Mouse (Mus musculus) hindbrain, embryonic 15.5 days (tissue): ENCODE data around the gene Dnase2a. TPM values are rescaled to one million over a fixed set of nuclear protein-coding genes. Genes with fewer than 3 reads are reported as not detected.

ENCODE experiments used
- ATAC-seq: fragments of 200-750 bp; cut with Nextera tagmentation; 2 replicates; pipeline ENCODE4 v1.8.0; 2017; ENCODE audit warnings: low read depth, moderate number of reproducible peaks, moderate TSS enrichment; ENCODE audit not compliant: low FRiP score
- H3K27ac ChIP-seq: fragments of 300-500 bp; sonication (generic); replicated peaks from 2 replicates; pipeline ENCODE4 v1.5.1; 2015; ENCODE audit warnings: mild to moderate bottlenecking, inconsistent platforms
- H3K27me3 ChIP-seq: fragments of 300-500 bp; sonication (generic); 2 replicates; pipeline ENCODE4 v1.6.1; 2015; ENCODE audit warnings: control low read depth, inconsistent platforms
- H3K36me3 ChIP-seq: fragments of 300-500 bp; sonication (generic); 2 replicates; pipeline ENCODE4 v1.6.1; 2015; ENCODE audit warnings: control low read depth, inconsistent platforms
- H3K4me1 ChIP-seq: fragments of 300-500 bp; sonication (generic); replicated peaks from 2 replicates; pipeline ENCODE4 v1.6.1; 2015; ENCODE audit warnings: control low read depth, inconsistent platforms
- H3K4me2 ChIP-seq: fragments of 300-500 bp; sonication (generic); 2 replicates; pipeline ENCODE4 v1.6.1; 2015; ENCODE audit warnings: moderate library complexity, mild to moderate bottlenecking, inconsistent platforms
- H3K4me3 ChIP-seq: fragments of 300-500 bp; sonication (generic); 2 replicates; pipeline ENCODE4 v1.5.1; 2015; ENCODE audit warnings: mild to moderate bottlenecking, inconsistent platforms
- H3K9ac ChIP-seq: fragments of 300-500 bp; sonication (generic); 2 replicates; pipeline ENCODE4 v1.6.1; 2015; ENCODE audit warnings: inconsistent platforms
- H3K9me3 ChIP-seq: fragments of 300-500 bp; sonication (generic); 2 replicates; pipeline ENCODE4 v1.6.1; 2016; ENCODE audit warnings: control low read depth, inconsistent platforms
- WGBS: fragments of 180-500 bp; shearing (Covaris S2); methylation state at CpG from one replicate; pipeline ENCODE4 v1.1.7; 2015; 5-methylcytosine and 5-hydroxymethylcytosine counted together
- polyA plus RNA-seq: library from polyadenylated mRNA; unstranded; fragments of >200 nt; fragmentation: Nextera tagmentation; extraction: Ambion mirVana; gene quantifications from 2 replicates; pipeline ENCODE4 v1.2.1, GENCODE M21; 2015

Gene Dnase2a
- polyA plus RNA-seq, 1 experiment from 2014 or later = 7.3 TPM

- ATAC-seq = no peak
- H3K27me3 ChIP-seq = peaks cover 13% of the 10 kb centered on the region; the same call in 1 of the 2 replicates
- 18% methylated on average over 4 of the region's 4 CpGs for WGBS
Measured at GRCm38 (mm10) chr8:84943699-84944098, 35.3 kb downstream of the Dnase2a start.

DNA sequence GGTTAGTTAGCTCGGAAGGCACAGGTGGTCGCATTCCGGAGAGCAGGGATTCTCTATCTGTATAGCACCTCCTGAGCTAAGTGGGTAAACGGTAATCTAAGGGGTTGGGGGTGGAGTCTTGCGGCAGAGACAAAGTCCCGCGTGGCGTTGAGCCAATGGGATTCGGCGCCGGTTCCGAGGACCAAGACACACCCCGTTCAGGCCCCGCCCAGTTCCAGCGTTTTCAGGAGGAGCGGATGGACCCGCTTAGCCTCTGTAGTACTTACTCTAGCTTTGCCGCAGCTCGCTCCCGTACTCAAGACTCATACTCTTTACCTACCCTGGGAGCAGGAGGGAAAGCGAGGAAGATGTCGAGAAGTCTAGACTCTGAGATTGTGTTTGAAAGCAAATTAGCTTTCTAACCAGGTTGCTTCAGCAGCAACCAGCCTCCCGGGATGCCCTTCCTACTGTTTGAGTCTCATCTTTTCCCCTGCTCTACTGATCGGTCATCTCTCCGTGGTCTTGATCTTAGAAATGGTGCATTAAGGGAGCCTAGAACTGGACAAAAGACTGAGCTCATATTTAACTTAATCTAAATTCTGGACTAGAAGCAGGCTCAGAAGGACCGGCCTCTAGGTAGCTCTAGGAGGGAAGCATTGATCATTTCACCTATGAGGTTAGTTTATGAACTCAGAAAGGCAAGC is 36.3 kb downstream of the Dnase2a start:
- peak; percentile 35; the same call in 1 of the 2 replicates for ATAC-seq
- H3K9me3 ChIP-seq = no peaks in the 10 kb centered on the region
- 2% methylated on average over 26 of the region's 26 CpGs for WGBS
- peak overlapping the region; percentile 34; the same call in 1 of the 2 replicates for H3K27ac ChIP-seq
- H3K9ac ChIP-seq = peak overlapping the region; percentile 79; the same call in 1 of the 2 replicates
- H3K27me3 ChIP-seq = peaks cover 16% of the 10 kb centered on the region; the same call in 1 of the 2 replicates
- peaks cover 34% of the 10 kb centered on the region for H3K4me1 ChIP-seq
- peak overlapping the region; percentile 62 for H3K4me2 ChIP-seq
- H3K4me3 ChIP-seq = peak overlapping the region; percentile 64
- H3K36me3 ChIP-seq = no peaks in the 10 kb centered on the region

More at GRCm38 (mm10) chr8:84943699-84944098, 35.3 kb downstream of the Dnase2a start:
- H3K36me3 ChIP-seq = no peaks in the 10 kb centered on the region
- H3K4me1 ChIP-seq = peaks cover 34% of the 10 kb centered on the region
- H3K4me3 ChIP-seq = peak overlapping the region; percentile 64; the same call in 1 of the 2 replicates
- H3K4me2 ChIP-seq = peak overlapping the region; percentile 62
- no peak overlapping the region for H3K27ac ChIP-seq
- no peaks in the 10 kb centered on the region for H3K9me3 ChIP-seq
- no peak overlapping the region for H3K9ac ChIP-seq

- H3K4me2 ChIP-seq = peak overlapping the region; percentile 62
- H3K9ac ChIP-seq = peak overlapping the region; percentile 79
- H3K27ac ChIP-seq = peak overlapping the region; percentile 85
- H3K9me3 ChIP-seq = no peaks in the 10 kb centered on the region
- ATAC-seq = peak; percentile 65
- H3K36me3 ChIP-seq = no peaks in the 10 kb centered on the region
- peak overlapping the region; percentile 64 for H3K4me3 ChIP-seq
- H3K27me3 ChIP-seq = peaks cover 22% of the 10 kb centered on the region
- WGBS = under 1% methylated on average over 11 of the region's 11 CpGs
- peaks cover 34% of the 10 kb centered on the region for H3K4me1 ChIP-seq
Measured at GRCm38 (mm10) chr8:84945235-84945632, 36.9 kb downstream of the Dnase2a start.

DNA sequence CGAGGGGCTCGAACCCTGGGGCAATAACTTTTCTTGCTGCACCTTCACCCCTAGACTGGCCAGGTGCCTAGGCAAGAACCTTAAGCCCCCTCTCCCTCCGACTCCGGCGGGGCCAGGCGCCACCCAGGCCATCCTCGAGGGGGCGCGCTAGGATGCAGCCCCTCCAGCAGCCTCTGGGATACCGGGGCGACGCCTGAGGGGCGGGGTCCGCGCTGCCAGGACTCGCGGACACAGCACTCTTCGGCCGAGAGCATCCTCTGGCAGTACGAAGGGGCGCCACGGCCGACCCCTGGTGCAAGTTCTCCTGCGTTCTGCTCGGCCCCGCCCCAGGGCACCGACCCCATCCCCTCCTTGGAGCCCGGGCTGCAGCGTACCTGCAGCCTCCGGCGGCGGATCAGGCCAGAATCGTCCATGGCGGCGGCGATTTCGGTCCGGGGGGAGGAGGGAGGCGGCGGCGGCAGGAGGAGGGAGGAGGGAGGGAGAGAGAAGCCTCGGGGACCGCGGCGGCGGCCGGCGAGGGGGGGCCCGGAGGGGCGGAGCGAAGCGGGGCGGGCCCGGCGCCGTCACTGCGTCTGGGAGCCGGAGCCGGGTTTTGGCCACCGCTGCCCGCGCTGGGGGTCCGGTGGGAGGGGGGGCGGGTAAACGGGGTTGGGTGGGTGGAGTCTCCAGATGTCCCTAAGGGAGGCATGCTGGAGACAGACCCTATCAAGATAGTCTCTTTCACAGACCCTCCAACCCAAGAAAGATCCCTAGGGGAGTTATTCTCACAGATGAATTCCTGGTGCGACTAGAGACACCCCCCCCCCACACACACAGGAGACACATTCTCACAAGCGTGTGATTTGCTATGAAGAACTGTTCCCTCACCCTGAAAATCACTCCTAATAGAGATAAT is 37.5 kb downstream of the Dnase2a start:
- peaks cover 34% of the 10 kb centered on the region for H3K4me1 ChIP-seq
- no peaks in the 10 kb centered on the region for H3K9me3 ChIP-seq
- H3K4me3 ChIP-seq = peak overlapping the region; percentile 64
- H3K9ac ChIP-seq = peak overlapping the region; percentile 79
- H3K4me2 ChIP-seq = peak overlapping the region; percentile 62
- H3K27ac ChIP-seq = peak overlapping the region; percentile 85
- under 1% methylated on average over 45 of the region's 67 CpGs for WGBS
- H3K36me3 ChIP-seq = no peaks in the 10 kb centered on the region
- ATAC-seq = peak; percentile 68
- H3K27me3 ChIP-seq = peaks cover 28% of the 10 kb centered on the region

DNA sequence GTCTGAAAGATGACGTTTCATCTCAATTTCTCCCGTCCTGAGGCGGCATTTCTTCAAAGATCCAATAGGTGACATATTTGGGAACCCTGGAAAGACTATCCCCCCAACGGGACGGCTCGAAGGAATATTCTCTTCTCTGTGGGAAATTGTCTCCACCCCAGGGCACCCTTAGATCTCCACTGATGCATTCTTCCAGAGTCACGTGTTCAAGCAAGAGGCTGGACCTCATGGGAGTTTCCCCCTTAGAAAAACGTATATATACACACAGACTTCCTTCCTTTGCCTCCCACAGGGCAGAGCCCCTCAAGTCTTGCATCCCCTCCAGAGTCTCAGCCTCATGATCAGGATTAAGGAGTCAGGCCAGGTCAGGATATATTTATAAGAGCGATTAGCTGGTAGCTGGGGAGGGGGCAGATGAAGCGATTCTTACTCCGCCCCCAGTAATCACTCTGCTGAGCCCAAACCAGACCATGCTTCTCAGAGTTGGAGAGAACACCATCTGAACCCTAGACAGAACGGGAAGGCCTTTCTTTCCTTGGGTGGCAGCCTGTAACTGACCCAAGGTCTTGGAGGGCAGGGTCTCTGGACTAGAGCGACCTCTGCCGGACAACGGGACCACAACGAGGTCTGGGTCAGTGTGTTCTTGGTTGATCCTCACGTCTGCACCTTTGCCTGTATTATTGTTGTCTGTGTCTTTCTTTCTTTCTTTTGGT is 38.3 kb downstream of the Dnase2a start, which contains the start of gene Rtbdn:
TSS of gene Rtbdn (plus strand) at position 464 of the 713 bp plus-strand sequence.
- Histone ChIP-seq H3K4me1 (peaks cover 34% of the 10 kb centered on the region), H3K9me3 (no peaks in the 10 kb centered on the region), H3K4me2 (peak within 1 kb of the TSS; percentile 62), H3K27me3 (peaks cover 34% of the 10 kb centered on the region), H3K27ac (peak within 1 kb of the TSS; percentile 85), H3K36me3 (no peaks in the 10 kb centered on the region), H3K4me3 (peak within 1 kb of the TSS; percentile 64), H3K9ac (peak within 1 kb of the TSS; percentile 79)
- 5% methylated on average over 17 of the region's 17 CpGs for WGBS
- peak; percentile 17; the same call in 1 of the 2 replicates for ATAC-seq

DNA sequence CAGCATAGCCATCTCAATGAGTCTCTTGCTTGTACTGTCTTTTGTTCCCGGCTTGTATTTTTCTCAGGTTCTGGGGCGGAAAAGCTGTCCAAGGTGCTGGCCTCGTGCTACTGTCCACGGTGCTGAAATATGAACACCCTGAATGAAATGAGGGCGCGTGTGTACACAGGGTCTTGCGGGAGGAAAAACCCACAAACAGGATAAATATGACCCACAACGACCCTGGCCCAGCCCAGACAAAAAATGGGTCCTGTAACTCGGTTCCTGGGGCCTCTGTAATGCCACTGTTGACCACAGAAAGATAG is 38.8 kb downstream of the Dnase2a start:
- Histone ChIP-seq H3K9ac (no peak overlapping the region), H3K4me1 (peaks cover 34% of the 10 kb centered on the region), H3K9me3 (no peaks in the 10 kb centered on the region), H3K4me2 (peak overlapping the region; percentile 62), H3K4me3 (peak overlapping the region; percentile 64), H3K36me3 (no peaks in the 10 kb centered on the region), H3K27ac (peak overlapping the region; percentile 85), H3K27me3 (peaks cover 36% of the 10 kb centered on the region)
- no peak for ATAC-seq
- WGBS = 11% methylated on average over 9 of the region's 9 CpGs

DNA sequence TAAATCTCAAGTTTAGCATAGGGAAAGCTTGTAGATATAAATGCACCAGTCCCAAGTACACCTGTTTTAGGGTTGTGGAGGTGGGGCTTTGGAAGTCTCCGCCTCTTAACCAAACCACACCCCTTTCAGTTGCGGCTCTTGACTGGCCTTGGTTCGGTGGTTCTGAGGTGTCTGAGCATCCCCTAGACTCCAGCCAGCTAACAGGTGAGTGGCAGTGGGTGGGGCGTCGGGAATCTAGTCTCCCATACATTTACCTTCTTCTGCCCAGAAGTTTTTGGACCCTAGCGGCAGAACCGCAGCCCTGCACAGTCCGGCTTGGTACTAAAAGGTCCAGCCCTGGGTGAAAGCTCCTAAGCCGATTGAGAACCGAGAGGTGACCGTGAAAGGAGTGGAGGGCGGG is 41.4 kb downstream of the Dnase2a start:
- Histone ChIP-seq H3K27me3 (peaks cover 33% of the 10 kb centered on the region), H3K4me2 (no peak overlapping the region), H3K36me3 (no peaks in the 10 kb centered on the region), H3K9ac (no peak overlapping the region), H3K27ac (no peak overlapping the region), H3K4me3 (no peak overlapping the region), H3K4me1 (peaks cover 23% of the 10 kb centered on the region), H3K9me3 (no peaks in the 10 kb centered on the region)
- no peak for ATAC-seq
- 23% methylated on average over 12 of the region's 12 CpGs for WGBS

DNA sequence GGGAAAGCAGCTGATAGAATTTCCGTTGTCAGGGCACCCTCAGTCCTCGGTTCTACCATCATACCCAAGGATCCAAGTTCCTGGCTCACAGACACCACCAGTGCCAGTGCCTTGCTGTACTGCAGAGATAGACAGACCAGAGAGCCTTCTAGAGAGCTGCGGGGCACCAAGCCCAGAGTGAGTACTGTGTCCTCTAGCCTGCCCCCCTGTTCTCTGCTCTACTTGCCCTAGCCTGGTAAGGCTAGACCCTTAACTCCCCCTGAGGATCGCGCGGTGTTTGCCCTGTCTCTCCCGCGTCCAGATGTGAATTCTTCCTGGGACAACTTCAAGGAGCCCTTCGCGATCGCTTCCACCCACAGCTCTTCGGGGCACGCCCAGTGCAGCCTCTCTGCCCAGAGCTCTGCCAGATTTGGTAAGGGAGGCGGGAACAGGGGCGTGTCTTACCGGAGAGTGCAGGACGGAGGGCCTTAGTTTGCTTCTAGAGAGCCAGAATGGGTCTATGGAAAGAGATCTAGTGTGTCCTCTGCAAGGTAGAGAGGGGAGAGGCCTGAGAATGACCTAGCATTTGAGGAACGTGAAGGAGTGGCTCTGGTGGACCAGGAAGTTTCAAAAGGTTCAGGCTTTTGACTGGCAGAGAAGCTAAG is 44.4 kb downstream of the Dnase2a start:
- no peaks in the 10 kb centered on the region for H3K36me3 ChIP-seq
- no peaks in the 10 kb centered on the region for H3K9me3 ChIP-seq
- H3K4me1 ChIP-seq = no peaks in the 10 kb centered on the region
- H3K27me3 ChIP-seq = peaks cover 30% of the 10 kb centered on the region
- H3K4me2 ChIP-seq = no peak overlapping the region
- no peak overlapping the region for H3K4me3 ChIP-seq
- H3K9ac ChIP-seq = no peak overlapping the region
- no peak; the same call in 1 of the 2 replicates for ATAC-seq
- 11% methylated on average over 18 of the region's 18 CpGs for WGBS
- no peak overlapping the region for H3K27ac ChIP-seq

- no peak for ATAC-seq
- 40% methylated on average over 2 of the region's 2 CpGs for WGBS
Measured at GRCm38 (mm10) chr8:84956768-84957167, 48.4 kb downstream of the Dnase2a start.

GRCm38 (mm10) chr8:84959811-84960210 is 51.5 kb downstream of the Dnase2a start:
- Histone ChIP-seq H3K27me3 (no peaks in the 10 kb centered on the region), H3K9me3 (no peaks in the 10 kb centered on the region), H3K4me3 (no peak overlapping the region), H3K36me3 (0 out of 2 replicates have a peak, but pooled peaks cover 3% of the 10 kb centered on the region), H3K27ac (no peak overlapping the region), H3K9ac (no peak overlapping the region), H3K4me2 (no peak overlapping the region), H3K4me1 (peaks cover 1% of the 10 kb centered on the region)
- WGBS = 93% methylated on average over 7 of the region's 7 CpGs
- no peak for ATAC-seq

More at GRCm38 (mm10) chr8:84956768-84957167, 48.4 kb downstream of the Dnase2a start:
- H3K9ac ChIP-seq = no peak overlapping the region
- no peaks in the 10 kb centered on the region for H3K4me1 ChIP-seq
- 0 out of 2 replicates have a peak, but pooled peaks cover 4% of the 10 kb centered on the region for H3K27me3 ChIP-seq
- H3K4me3 ChIP-seq = no peak overlapping the region
- H3K36me3 ChIP-seq = 0 out of 2 replicates have a peak, but pooled peaks cover 3% of the 10 kb centered on the region
- H3K9me3 ChIP-seq = no peaks in the 10 kb centered on the region
- H3K4me2 ChIP-seq = no peak overlapping the region
- no peak overlapping the region for H3K27ac ChIP-seq

DNA sequence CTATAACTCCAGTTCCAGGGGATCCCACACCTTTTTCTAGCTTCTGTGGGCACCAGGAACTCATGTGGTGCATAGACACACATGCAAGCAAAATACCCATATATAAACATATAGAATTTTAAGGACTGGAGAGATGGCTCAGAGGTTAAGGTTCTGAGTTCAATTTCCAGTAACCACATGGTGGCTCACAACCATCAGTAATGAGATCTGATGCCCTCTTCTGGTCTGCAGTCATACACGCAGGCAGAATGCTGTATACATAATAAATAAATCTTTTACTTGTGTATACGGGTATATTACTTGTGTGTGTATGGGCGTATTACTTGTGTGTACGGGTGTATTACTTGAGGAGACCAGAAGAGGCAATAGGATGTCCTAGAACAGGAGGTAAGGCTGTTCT is 55.6 kb downstream of the Dnase2a start:
- 0 out of 2 replicates have a peak, but pooled peaks cover 3% of the 10 kb centered on the region for H3K36me3 ChIP-seq
- ATAC-seq = no peak
- WGBS = 89% methylated on average over 4 of the region's 4 CpGs

More for the DNA sequence above, 55.6 kb downstream of the Dnase2a start:
- Histone ChIP-seq H3K27ac (no peak overlapping the region), H3K4me2 (no peak overlapping the region), H3K9me3 (no peaks in the 10 kb centered on the region), H3K4me3 (no peak overlapping the region), H3K27me3 (no peaks in the 10 kb centered on the region), H3K9ac (no peak overlapping the region), H3K4me1 (peaks cover 33% of the 10 kb centered on the region)
